Mouse (Mus musculus): ENCODE measurements around the gene Specc1. TPM values are rescaled to one million over a fixed set of nuclear protein-coding genes. Genes with fewer than 3 reads are reported as not detected.

Specc1 gene
- polyA plus RNA-seq, 1 experiment from 2014 or later: 16.5 TPM

- WGBS: 93% methylated on average over 3 of the region's 3 CpGs
- Histone ChIP-seq H3K4me3 (no peak overlapping the region), H3K4me1 (no peaks in the 10 kb centered on the region), H3K9me3 (replicated peaks) (no peaks in the 10 kb centered on the region), H3K27ac (no peak overlapping the region), H3K27me3 (ENCODE audit: low read depth, poor library complexity, severe bottlenecking) (no peaks in the 10 kb centered on the region), H3K36me3 (peaks cover 31% of the 10 kb centered on the region)
- DNase-seq (ENCODE audit: low spot score): no peak
These were observed 191.5 kb downstream of the Specc1 start for GRCm38 (mm10) chr11:62148026-62148425.

GRCm38 (mm10) chr11:62148449-62148848 is 191.9 kb downstream of the Specc1 start:
- Histone ChIP-seq H3K27me3 (ENCODE audit: low read depth, poor library complexity, severe bottlenecking) (no peaks in the 10 kb centered on the region), H3K36me3 (peaks cover 31% of the 10 kb centered on the region), H3K4me1 (no peaks in the 10 kb centered on the region), H3K4me3 (no peak overlapping the region), H3K27ac (no peak overlapping the region), H3K9me3 (replicated peaks) (no peaks in the 10 kb centered on the region)
- DNase-seq (ENCODE audit: low spot score): no peak
- WGBS: 90% methylated on average over 6 of the region's 6 CpGs

- no peak for DNase-seq (ENCODE audit: low spot score)
- H3K27ac ChIP-seq: no peak overlapping the region
- H3K27me3 ChIP-seq (ENCODE audit: low read depth, poor library complexity, severe bottlenecking): no peaks in the 10 kb centered on the region
- H3K9me3 ChIP-seq (replicated peaks): no peaks in the 10 kb centered on the region
- peaks cover 27% of the 10 kb centered on the region for H3K36me3 ChIP-seq
- H3K4me1 ChIP-seq: no peaks in the 10 kb centered on the region
- H3K4me3 ChIP-seq: no peak overlapping the region
- WGBS: 91% methylated on average over 4 of the region's 4 CpGs
These were observed 196.5 kb downstream of the Specc1 start for GRCm38 (mm10) chr11:62153057-62153456.

- WGBS: 91% methylated on average over 7 of the region's 7 CpGs
- Histone ChIP-seq H3K27ac (no peak overlapping the region), H3K27me3 (ENCODE audit: low read depth, poor library complexity, severe bottlenecking) (no peaks in the 10 kb centered on the region), H3K4me3 (no peak overlapping the region), H3K4me1 (no peaks in the 10 kb centered on the region), H3K36me3 (peaks cover 13% of the 10 kb centered on the region), H3K9me3 (replicated peaks) (no peaks in the 10 kb centered on the region)
- DNase-seq (ENCODE audit: low spot score): no peak
These were observed 203.2 kb downstream of the Specc1 start for GRCm38 (mm10) chr11:62159803-62160202.

- H3K27me3 ChIP-seq (ENCODE audit: low read depth, poor library complexity, severe bottlenecking): no peaks in the 10 kb centered on the region
- WGBS: 89% methylated on average over 2 of the region's 2 CpGs
- H3K9me3 ChIP-seq (replicated peaks): no peaks in the 10 kb centered on the region
- H3K4me1 ChIP-seq: no peaks in the 10 kb centered on the region
- no peak overlapping the region for H3K4me3 ChIP-seq
- peaks cover 11% of the 10 kb centered on the region for H3K36me3 ChIP-seq
- DNase-seq (ENCODE audit: low spot score): no peak
- H3K27ac ChIP-seq: no peak overlapping the region
These were observed 204.9 kb downstream of the Specc1 start for GRCm38 (mm10) chr11:62161450-62161849.

- Histone ChIP-seq H3K36me3 (no peaks in the 10 kb centered on the region), H3K4me1 (peaks cover 7% of the 10 kb centered on the region; the same call in 1 of the 2 replicates), H3K4me3 (no peak overlapping the region), H3K27me3 (ENCODE audit: low read depth, poor library complexity, severe bottlenecking) (no peaks in the 10 kb centered on the region), H3K9me3 (replicated peaks) (no peaks in the 10 kb centered on the region), H3K27ac (no peak overlapping the region)
- no peak for DNase-seq (ENCODE audit: low spot score)
- 89% methylated on average over 3 of the region's 3 CpGs for WGBS
These were observed 207.8 kb downstream of the Specc1 start for GRCm38 (mm10) chr11:62164357-62164756.

- WGBS: 86% methylated on average over 3 of the region's 3 CpGs
- H3K4me1 ChIP-seq: peaks cover 7% of the 10 kb centered on the region; the same call in 1 of the 2 replicates
- no peak overlapping the region for H3K27ac ChIP-seq
- H3K9me3 ChIP-seq (replicated peaks): no peaks in the 10 kb centered on the region
- H3K4me3 ChIP-seq: no peak overlapping the region
- DNase-seq (ENCODE audit: low spot score): no peak
- H3K27me3 ChIP-seq (ENCODE audit: low read depth, poor library complexity, severe bottlenecking): no peaks in the 10 kb centered on the region
- H3K36me3 ChIP-seq: peaks cover 17% of the 10 kb centered on the region
These were observed 209.9 kb downstream of the Specc1 start for GRCm38 (mm10) chr11:62166503-62166902.

- WGBS: 87% methylated on average over 3 of the region's 3 CpGs
- no peak overlapping the region for H3K4me3 ChIP-seq
- no peak overlapping the region for H3K27ac ChIP-seq
- no peaks in the 10 kb centered on the region for H3K9me3 ChIP-seq (replicated peaks)
- peaks cover 20% of the 10 kb centered on the region for H3K36me3 ChIP-seq
- DNase-seq (ENCODE audit: low spot score): no peak
- peaks cover 7% of the 10 kb centered on the region; the same call in 1 of the 2 replicates for H3K4me1 ChIP-seq
- H3K27me3 ChIP-seq (ENCODE audit: low read depth, poor library complexity, severe bottlenecking): no peaks in the 10 kb centered on the region
These were observed 211.6 kb downstream of the Specc1 start for GRCm38 (mm10) chr11:62168146-62168545.

- no peak overlapping the region for H3K4me3 ChIP-seq
- WGBS: 90% methylated on average over 10 of the region's 10 CpGs
These were observed 221.0 kb downstream of the Specc1 start for GRCm38 (mm10) chr11:62177395-62178113.

GRCm38 (mm10) chr11:62180791-62181190 is 224.2 kb downstream of the Specc1 start:
- no peak overlapping the region for H3K4me3 ChIP-seq
- no peaks in the 10 kb centered on the region for H3K9me3 ChIP-seq (replicated peaks)
- H3K4me1 ChIP-seq: no peaks in the 10 kb centered on the region
- no peak for DNase-seq (ENCODE audit: low spot score)
- no peaks in the 10 kb centered on the region for H3K27me3 ChIP-seq (ENCODE audit: low read depth, poor library complexity, severe bottlenecking)
- H3K36me3 ChIP-seq: no peaks in the 10 kb centered on the region
- no peak overlapping the region for H3K27ac ChIP-seq
- WGBS: 94% methylated on average over 6 of the region's 6 CpGs

More at GRCm38 (mm10) chr11:62177395-62178113, 221.0 kb downstream of the Specc1 start:
- Histone ChIP-seq H3K4me1 (no peaks in the 10 kb centered on the region), H3K9me3 (replicated peaks) (no peaks in the 10 kb centered on the region), H3K27me3 (ENCODE audit: low read depth, poor library complexity, severe bottlenecking) (no peaks in the 10 kb centered on the region), H3K36me3 (no peaks in the 10 kb centered on the region), H3K27ac (no peak overlapping the region)
- no peak for DNase-seq (ENCODE audit: low spot score)

GRCm38 (mm10) chr11:62184900-62185299 is 228.3 kb downstream of the Specc1 start:
- no peak for DNase-seq (ENCODE audit: low spot score)
- no peak overlapping the region for H3K4me3 ChIP-seq
- no peaks in the 10 kb centered on the region for H3K4me1 ChIP-seq
- H3K9me3 ChIP-seq (replicated peaks): no peaks in the 10 kb centered on the region
- H3K27ac ChIP-seq: no peak overlapping the region
- 91% methylated on average over 4 of the region's 4 CpGs for WGBS
- no peaks in the 10 kb centered on the region for H3K36me3 ChIP-seq
- no peaks in the 10 kb centered on the region for H3K27me3 ChIP-seq (ENCODE audit: low read depth, poor library complexity, severe bottlenecking)

GRCm38 (mm10) chr11:62187074-62187473 is 230.5 kb downstream of the Specc1 start:
- no peak overlapping the region for H3K4me3 ChIP-seq
- no peaks in the 10 kb centered on the region for H3K4me1 ChIP-seq
- H3K9me3 ChIP-seq (replicated peaks): no peaks in the 10 kb centered on the region
- H3K36me3 ChIP-seq: no peaks in the 10 kb centered on the region
- H3K27ac ChIP-seq: no peak overlapping the region; the same call in 1 of the 2 replicates
- no peak for DNase-seq (ENCODE audit: low spot score)
- WGBS: 91% methylated on average over 8 of the region's 8 CpGs
- no peaks in the 10 kb centered on the region for H3K27me3 ChIP-seq (ENCODE audit: low read depth, poor library complexity, severe bottlenecking)

- no peaks in the 10 kb centered on the region for H3K4me1 ChIP-seq
- WGBS: 86% methylated on average over 3 of the region's 3 CpGs
- H3K36me3 ChIP-seq: no peaks in the 10 kb centered on the region
- no peak overlapping the region for H3K27ac ChIP-seq
- DNase-seq (ENCODE audit: low spot score): no peak
- no peak overlapping the region for H3K4me3 ChIP-seq
- no peaks in the 10 kb centered on the region for H3K9me3 ChIP-seq (replicated peaks)
- no peaks in the 10 kb centered on the region for H3K27me3 ChIP-seq (ENCODE audit: low read depth, poor library complexity, severe bottlenecking)
These were observed 235.5 kb downstream of the Specc1 start for GRCm38 (mm10) chr11:62192050-62192449.

- Histone ChIP-seq H3K27ac (no peak overlapping the region), H3K9me3 (replicated peaks) (no peaks in the 10 kb centered on the region), H3K4me3 (no peak overlapping the region), H3K27me3 (ENCODE audit: low read depth, poor library complexity, severe bottlenecking) (no peaks in the 10 kb centered on the region), H3K4me1 (no peaks in the 10 kb centered on the region), H3K36me3 (no peaks in the 10 kb centered on the region)
- no peak for DNase-seq (ENCODE audit: low spot score)
- 87% methylated on average over 3 of the region's 3 CpGs for WGBS
These were observed 236.6 kb downstream of the Specc1 start for GRCm38 (mm10) chr11:62193116-62193515.

All from limb, embryonic 10.5 days (tissue).